Mouse (Mus musculus): Measurements from ENCODE around the gene Nup160.

DNA sequence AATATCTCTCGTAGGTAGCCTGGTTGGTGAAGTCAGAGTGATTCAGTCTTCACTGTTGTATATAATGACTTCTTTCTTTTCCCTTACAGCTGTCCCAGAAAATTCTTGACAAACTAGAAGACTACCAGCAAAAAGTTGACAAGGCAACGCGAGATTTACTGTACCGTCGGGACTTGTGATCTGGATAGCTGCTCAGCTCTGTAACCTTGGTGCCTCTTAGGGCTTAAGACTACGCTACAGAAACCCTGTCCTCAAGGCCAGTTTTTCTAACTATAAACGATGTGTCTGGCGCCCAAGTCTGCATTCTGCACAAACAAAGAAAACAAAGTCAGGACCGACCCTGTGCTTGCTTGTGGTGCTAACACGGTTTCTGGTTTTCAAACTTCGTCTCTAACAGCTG, 58.3 kb downstream of the Nup160 start:
- TF ChIP-seq POLR2A (IDR thresholded peaks at IDR 0.05; ENCODE audit: low read depth, low read length) (no peak), CTCF (conservative IDR thresholded peaks at IDR 0.05; ENCODE audit: insufficient read depth, insufficient read length, low read depth, low read length) (no peak)
